Comparison of ENCODE assay signal across 15 mouse cellular contexts in genomic region chr5:41370356-41370755, GRCm38 (mm10).
A peak's percentile ranks its signal among the peaks of the same experiment; 100 is the strongest.
DNase-seq lines count a peak whose midpoint lies in the region; ATAC-seq lines count a peak whose summit lies in the region.
"Had no signal": no experiment of that assay in that cellular context is flagged by ENCODE, and none has a peak within 500 bp of the region (broad histone marks: within the 10 kb centered on the region; RNA-seq: fewer than 3 reads in every experiment).

No protein-coding gene starts in this region.

- 77% methylated on average over 4 of the region's 4 CpGs for WGBS in neural tube, embryonic 15.5 days
- 40% methylated on average over 4 of the region's 4 CpGs for WGBS in limb, embryonic 10.5 days

- no peaks in the 10 kb centered on the region for H3K27me3 ChIP-seq in neural tube, embryonic 15.5 days (replicated peaks)
- no peaks in the 10 kb centered on the region for H3K27me3 ChIP-seq in limb, embryonic 10.5 days (ENCODE audit: low read depth, poor library complexity, severe bottlenecking)
- H3K27me3 ChIP-seq: heart, embryonic 12.5 days; hindbrain, embryonic 15.5 days; liver, embryonic 15.5 days had no signal

- DNase-seq in neural tube, embryonic 10.5 days (ENCODE audit: extremely low spot score, low spot score) = peak; percentile 40
- peak; percentile 77 to 82 for DNase-seq in cerebellum, postnatal 36 days
- no peak for DNase-seq in limb, embryonic 10.5 days (ENCODE audit: low spot score)
- no peak for DNase-seq in thymus, postnatal 0 days (ENCODE audit: low spot score)
- DNase-seq in B cell, adult 2 months = no peak
- DNase-seq: kidney, adult 9 months; lung, postnatal 36 days; thymus, postnatal 14 days had no signal

- no peak overlapping the region for H3K27ac ChIP-seq in neural tube, embryonic 15.5 days (replicated peaks)
- peak overlapping the region; percentile 50; the same call in 1 of the 2 replicates for H3K27ac ChIP-seq in limb, embryonic 10.5 days
- H3K27ac ChIP-seq: hindbrain, embryonic 15.5 days; liver, embryonic 15.5 days had no signal

- no peak overlapping the region for H3K9ac ChIP-seq in neural tube, embryonic 15.5 days (replicated peaks)
- H3K9ac ChIP-seq: heart, embryonic 12.5 days; hindbrain, embryonic 15.5 days; liver, embryonic 15.5 days had no signal

- H3K4me3 ChIP-seq in neural tube, embryonic 15.5 days (replicated peaks) = no peak overlapping the region
- no peak overlapping the region for H3K4me3 ChIP-seq in limb, embryonic 10.5 days
- H3K4me3 ChIP-seq: heart, embryonic 12.5 days; hindbrain, embryonic 15.5 days; liver, embryonic 15.5 days had no signal

- no peaks in the 10 kb centered on the region for H3K4me1 ChIP-seq in neural tube, embryonic 15.5 days
- peaks cover 10% of the 10 kb centered on the region for H3K4me1 ChIP-seq in limb, embryonic 10.5 days
- H3K4me1 ChIP-seq: heart, embryonic 12.5 days; hindbrain, embryonic 15.5 days; liver, embryonic 15.5 days had no signal

- no peak for ATAC-seq in neural tube, embryonic 15.5 days (ENCODE audit: low FRiP score)
- ATAC-seq in frontal cortex, adult (ENCODE audit: low TSS enrichment) = no peak
- ATAC-seq: CD4-positive, CD25-positive, alpha-beta regulatory T cell, adult 4 months; midbrain, embryonic 16.5 days had no signal

- H3K9me3 ChIP-seq in neural tube, embryonic 15.5 days (replicated peaks) = no peaks in the 10 kb centered on the region
- H3K9me3 ChIP-seq in limb, embryonic 10.5 days (replicated peaks) = no peaks in the 10 kb centered on the region
- H3K9me3 ChIP-seq: heart, embryonic 12.5 days; hindbrain, embryonic 15.5 days; liver, embryonic 15.5 days had no signal

- no peaks in the 10 kb centered on the region for H3K36me3 ChIP-seq in neural tube, embryonic 15.5 days
- no peaks in the 10 kb centered on the region for H3K36me3 ChIP-seq in limb, embryonic 10.5 days
- H3K36me3 ChIP-seq: heart, embryonic 12.5 days; hindbrain, embryonic 15.5 days; liver, embryonic 15.5 days had no signal

- no peak overlapping the region for H3K4me2 ChIP-seq in neural tube, embryonic 15.5 days
- H3K4me2 ChIP-seq: heart, embryonic 12.5 days; hindbrain, embryonic 15.5 days; liver, embryonic 15.5 days had no signal

Comparison
In these comparisons a context has a peak if more than half of its experiments do, and no peak if none do; other contexts are left out.
1. DNase-seq: peak in neural tube, embryonic 10.5 days (single experiment) and cerebellum, postnatal 36 days (2 of 2); none in limb, embryonic 10.5 days (single experiment), thymus, postnatal 0 days (single experiment) and B cell, adult 2 months (0 of 2).